In the genomic region with DNA sequence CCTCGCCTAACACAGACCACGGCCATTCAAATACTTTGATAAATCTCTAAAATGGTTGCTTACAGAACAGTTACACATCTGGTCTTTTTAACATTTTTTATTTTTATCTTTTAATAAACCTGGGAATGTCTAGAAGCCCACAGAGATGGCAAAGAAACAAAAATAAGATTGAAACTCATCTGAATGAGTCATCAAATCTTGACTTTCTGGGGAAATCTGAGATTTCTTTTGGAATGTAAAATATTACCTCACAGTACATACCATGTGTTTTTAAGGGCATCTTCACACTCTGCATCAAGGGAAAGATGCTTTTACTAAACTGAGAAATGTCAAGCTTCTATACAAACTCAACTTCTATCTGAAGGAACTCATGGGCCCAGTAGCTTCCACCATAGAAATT, we compare ENCODE assay signal across 13 mouse cellular contexts. TPM values are rescaled to one million over a fixed set of nuclear protein-coding genes. Genes with fewer than 3 reads are reported as not detected.
"Had no signal": no experiment of that assay in that cellular context is flagged by ENCODE, and none has a peak within 500 bp of the region (broad histone marks: within the 10 kb centered on the region; RNA-seq: fewer than 3 reads in every experiment).

No protein-coding gene starts in this region.

- H3K27me3 ChIP-seq: liver, embryonic 13.5 days had no signal

- H3K4me1 ChIP-seq: liver, embryonic 13.5 days had no signal

- H3K36me3 ChIP-seq: liver, embryonic 13.5 days had no signal

- DNase-seq: kidney, adult 9 months; kidney, postnatal 14 days; kidney, postnatal 4 days; liver, embryonic 13.5 days; lung, adult 2 months; lung, postnatal 14 days; lung, postnatal 4 days; midbrain, embryonic 14.5 days; right cerebral cortex, postnatal 14 days; right cerebral cortex, postnatal 4 days; thymus, postnatal 36 days had no signal

- H3K27ac ChIP-seq: liver, embryonic 13.5 days; stomach, postnatal 0 days had no signal

- H3K4me3 ChIP-seq: liver, embryonic 13.5 days had no signal

RNA-seq across cellular contexts. Expression of gene Rassf6, which starts 19.1 kb away (rescaled TPM):
- total RNA-seq: megakaryocyte-erythroid progenitor cell, adult 5-6 weeks had no signal
